Mouse (Mus musculus) heart, postnatal 0 days (tissue): ENCODE measurements around the gene Btaf1.

Source experiments
- CTCF ChIP-seq: IDR thresholded peaks from 2 replicates; pipeline ENCODE4 v1.5.1; 2016; ENCODE audit warnings: antibody characterized with exemption, control low read depth, low read depth
- EP300 ChIP-seq: IDR thresholded peaks from 2 replicates; pipeline ENCODE4 v1.6.1; 2016; ENCODE audit warnings: antibody characterized with exemption, low read depth

- TF ChIP-seq CTCF (no peak), EP300 (no peak)
These were observed 88.5 kb downstream of the Btaf1 start for GRCm38 (mm10) chr19:37014173-37014939.
